Mouse (Mus musculus) spleen, postnatal 4 days (tissue): Measurements from ENCODE around the gene Aldoart2.
"Not testable (repeated sequence)": the region's sequence is repeated elsewhere in the genome, so short reads cannot be mapped to it uniquely, and the experiment has no call there.

Experiments used
- DNase-seq, 2 experiments: peaks; one replicate each; pipeline ENCODE4 v3.0.0; 2022; ENCODE audit warnings: low spot score in 2 of 2

Gene Aldoart2

GRCm38 (mm10) chr12:55565206-55565605 lies at the start of gene Aldoart2:
Gene Aldoart2 (plus strand): TSS chr12:55565239.
- no peak for DNase-seq

DNA sequence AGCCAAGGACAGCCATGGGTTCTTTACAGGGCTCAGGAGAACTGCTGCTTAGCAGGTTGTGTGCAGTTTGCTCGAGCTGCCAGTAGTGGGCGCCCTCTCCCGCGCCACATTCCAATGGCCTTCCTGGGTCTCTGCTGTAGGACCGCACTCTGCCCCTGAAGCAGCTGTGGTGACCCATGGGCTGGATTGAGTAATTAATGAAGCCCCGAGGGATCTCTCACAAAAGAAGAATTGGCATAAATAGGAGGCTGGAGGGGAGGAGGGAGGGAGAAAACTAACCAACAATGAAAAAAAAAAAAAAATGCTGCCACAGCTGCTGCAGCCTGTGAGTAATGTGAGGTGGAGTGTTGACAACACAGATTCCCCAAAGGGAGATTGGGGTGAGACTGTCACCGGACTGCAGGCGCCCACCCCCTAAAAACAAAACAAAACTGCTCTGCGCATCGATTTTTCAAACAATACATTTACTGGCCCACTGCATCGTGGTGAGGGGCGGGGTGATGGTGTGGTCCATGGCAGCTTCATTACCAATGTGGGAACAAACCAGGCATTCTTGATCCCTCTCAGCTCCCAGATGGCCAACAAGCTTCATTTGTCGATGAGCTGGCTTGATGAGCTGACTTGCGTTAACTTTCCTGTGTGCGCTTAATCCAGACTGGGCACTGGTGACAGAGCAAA lies 46.8 kb upstream of the Aldoart2 start:
- peak; percentile 34 to 72 for DNase-seq

- no peak for DNase-seq
Measured at GRCm38 (mm10) chr12:55526983-55527752, 37.9 kb upstream of the Aldoart2 start.

DNA sequence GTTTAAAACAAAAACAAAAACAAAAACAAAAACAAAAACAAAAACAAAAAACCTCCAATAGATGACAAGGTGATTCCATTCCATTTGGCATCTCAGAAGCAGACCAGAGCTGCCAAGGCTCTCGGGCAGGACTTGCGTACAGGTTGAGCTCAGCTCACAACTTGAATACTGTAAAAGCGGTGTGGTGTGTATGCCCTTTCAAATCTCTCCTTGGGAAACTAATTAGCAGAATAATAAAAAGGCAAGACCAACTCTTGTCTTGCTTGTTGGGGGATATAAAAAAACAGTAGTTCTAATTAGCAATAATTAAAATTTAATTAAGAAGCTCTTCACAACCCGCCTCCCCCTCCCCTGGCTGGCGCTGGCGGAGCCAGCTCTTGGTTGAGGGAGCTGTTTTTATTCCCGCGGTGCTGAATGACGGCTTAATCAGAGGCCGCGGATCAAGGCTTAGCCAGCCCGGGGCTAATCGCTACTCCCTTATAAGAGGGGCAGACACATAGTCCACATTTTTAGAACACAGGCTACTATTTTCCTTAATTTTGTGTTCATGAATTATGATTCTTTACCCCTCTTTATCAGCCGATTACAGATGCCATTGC lies 28.4 kb upstream of the Aldoart2 start:
- no peak for DNase-seq

DNA sequence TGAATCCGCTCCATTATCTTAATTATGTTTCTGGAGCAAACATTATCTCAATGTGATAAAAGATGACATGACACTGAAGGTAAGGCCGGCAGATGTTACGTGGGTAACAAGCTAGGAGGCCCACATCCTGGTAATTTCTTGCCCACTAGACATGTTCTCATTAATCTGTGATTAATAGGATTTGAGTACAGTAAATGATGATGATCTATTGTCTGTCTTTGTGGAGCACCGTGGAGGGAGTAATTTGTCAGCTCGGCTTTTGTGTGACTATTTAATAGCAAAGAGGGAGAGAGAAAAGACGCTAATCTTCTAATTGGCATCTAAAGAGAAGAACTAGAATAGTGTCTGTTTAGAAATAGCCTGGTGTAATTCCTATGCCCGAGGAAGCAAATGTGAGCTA lies 27.3 kb upstream of the Aldoart2 start:
- DNase-seq = no peak

GRCm38 (mm10) chr12:55538328-55538971 lies 26.6 kb upstream of the Aldoart2 start:
- DNase-seq = no peak

GRCm38 (mm10) chr12:55539157-55539556 lies 25.9 kb upstream of the Aldoart2 start:
- DNase-seq = no peak

GRCm38 (mm10) chr12:55554901-55555300 lies 10.1 kb upstream of the Aldoart2 start:
- DNase-seq = not testable (repeated sequence)

- no peak for DNase-seq
Measured at GRCm38 (mm10) chr12:55557866-55558265, 7.2 kb upstream of the Aldoart2 start.

DNA sequence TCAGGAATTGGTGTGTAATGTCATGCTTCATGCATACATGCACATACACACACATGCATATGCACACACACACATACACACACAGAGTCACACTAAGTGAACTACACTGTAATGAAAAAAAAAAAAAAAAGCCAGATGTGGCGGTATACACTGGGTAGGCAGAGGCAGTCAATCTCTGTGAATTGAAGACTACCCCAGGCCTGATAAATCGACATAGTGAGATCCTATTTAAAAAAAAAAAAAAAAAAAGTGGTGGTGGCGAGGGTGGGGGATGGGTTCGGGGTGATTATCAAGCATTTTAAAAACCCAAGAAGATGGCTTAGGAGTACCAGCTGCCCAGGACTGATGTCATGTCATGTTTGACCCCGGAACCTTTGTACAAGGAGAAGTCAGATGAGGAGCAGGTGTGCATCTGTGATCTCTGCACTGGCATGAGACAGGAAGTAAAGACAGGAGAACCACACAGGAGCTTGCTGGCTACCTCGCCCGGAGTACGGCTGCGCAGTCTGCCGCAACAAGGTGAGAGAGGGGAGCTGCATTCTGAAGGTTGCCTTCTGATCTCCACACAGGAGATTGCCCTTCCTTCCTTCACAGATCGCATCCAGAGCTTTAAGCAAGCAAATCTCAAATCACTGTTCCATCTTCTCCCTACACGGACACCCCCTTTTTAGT lies 5.7 kb upstream of the Aldoart2 start:
- DNase-seq = no peak

DNA sequence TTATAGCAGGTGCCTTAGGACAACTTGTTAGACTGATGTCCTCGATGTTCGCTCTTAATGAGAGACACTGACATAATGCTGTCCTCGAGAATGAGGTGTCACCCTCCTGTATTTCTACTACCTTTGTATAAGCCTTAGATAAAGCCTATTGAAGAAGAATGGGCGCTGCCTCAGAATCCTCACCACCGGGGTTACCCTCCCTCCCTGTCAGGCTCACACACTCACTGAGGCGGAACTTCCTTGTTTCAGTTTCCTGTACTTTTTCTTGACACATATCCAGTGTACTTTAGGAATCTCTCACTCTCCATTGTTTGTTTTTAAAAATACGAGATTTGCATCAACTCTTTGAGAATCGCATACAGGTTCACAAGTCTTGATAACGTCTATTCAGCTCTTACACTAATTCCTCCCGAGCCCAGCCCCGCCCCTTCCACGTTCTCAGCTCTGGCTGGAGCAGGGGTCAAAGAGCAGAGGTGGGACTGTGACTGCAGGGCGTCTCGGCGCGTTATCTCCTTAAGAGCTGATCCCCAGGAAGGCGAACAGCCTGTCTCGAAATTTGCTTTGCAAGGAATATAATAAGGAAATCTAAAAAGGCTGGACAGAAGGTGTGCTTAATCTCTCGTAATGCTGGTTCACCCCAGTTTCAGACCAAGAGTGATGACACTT lies 4.9 kb upstream of the Aldoart2 start:
- no peak for DNase-seq

- no peak for DNase-seq
Measured at GRCm38 (mm10) chr12:55563742-55564141, 1.3 kb upstream of the Aldoart2 start.

- no peak for DNase-seq
Measured at GRCm38 (mm10) chr12:55564187-55564963, 664 bp upstream of the Aldoart2 start.

GRCm38 (mm10) chr12:55565867-55566266 lies 828 bp downstream of the Aldoart2 start:
- DNase-seq = no peak

DNA sequence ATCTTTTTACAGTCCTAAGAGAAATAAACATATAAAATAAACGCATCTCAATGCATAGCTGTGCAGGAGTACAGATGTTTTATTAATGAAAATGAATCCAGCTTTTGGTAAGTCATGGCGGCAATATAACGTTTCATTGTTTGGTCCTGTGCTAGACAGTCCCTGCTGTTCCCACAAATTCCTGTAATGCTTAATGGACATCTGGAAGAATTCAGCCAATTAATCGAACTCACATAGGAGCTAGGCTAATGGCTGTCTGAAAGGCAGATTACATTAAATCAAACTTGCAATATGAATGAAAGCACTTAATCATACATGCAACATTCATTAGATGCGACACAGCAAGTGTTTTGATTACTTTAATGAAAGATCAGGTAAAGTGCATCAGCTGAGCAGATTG lies 1.8 kb downstream of the Aldoart2 start:
- no peak for DNase-seq

- DNase-seq = no peak
Measured at GRCm38 (mm10) chr12:55568466-55568865, 3.4 kb downstream of the Aldoart2 start.

GRCm38 (mm10) chr12:55569676-55570075 lies 4.6 kb downstream of the Aldoart2 start:
- no peak for DNase-seq

GRCm38 (mm10) chr12:55570646-55571045 lies 5.6 kb downstream of the Aldoart2 start:
- DNase-seq = no peak

GRCm38 (mm10) chr12:55571181-55571580 lies 6.1 kb downstream of the Aldoart2 start:
- no peak for DNase-seq

GRCm38 (mm10) chr12:55571661-55572060 lies 6.6 kb downstream of the Aldoart2 start:
- no peak for DNase-seq
